Mouse (Mus musculus): ENCODE measurements around the gene Lin28b.

Lin28b gene

GRCm38 (mm10) chr10:45398211-45398610 lies 88.0 kb downstream of the Lin28b start:
- TF ChIP-seq POU5F1 (IDR thresholded peaks at IDR 0.05; ENCODE audit: borderline replicate concordance, low read length) = no peak
- TF ChIP-seq NANOG (IDR thresholded peaks at IDR 0.05; ENCODE audit: borderline replicate concordance, low read length) = no peak
- no peak for TF ChIP-seq CTCF (conservative IDR thresholded peaks at IDR 0.05; ENCODE audit: low read length)
- no peaks in the 10 kb centered on the region for H3K4me1 ChIP-seq (replicated peaks; ENCODE audit: low read depth, low read length)
- H3K4me3 ChIP-seq (replicated peaks; ENCODE audit: low read length) = no peak overlapping the region
- H3K36me3 ChIP-seq (ENCODE audit: insufficient read depth, low read length) = no peaks in the 10 kb centered on the region
- H3K9me3 ChIP-seq (ENCODE audit: low read length) = no peaks in the 10 kb centered on the region
- no peaks in the 10 kb centered on the region for H3K27me3 ChIP-seq (ENCODE audit: insufficient read depth, low read length)

GRCm38 (mm10) chr10:45382637-45382958 lies 103.6 kb downstream of the Lin28b start:
- TF ChIP-seq CTCF (conservative IDR thresholded peaks at IDR 0.05; ENCODE audit: low read length) (no peak), NANOG (IDR thresholded peaks at IDR 0.05; ENCODE audit: borderline replicate concordance, low read length) (no peak), POU5F1 (IDR thresholded peaks at IDR 0.05; ENCODE audit: borderline replicate concordance, low read length) (no peak)
- H3K27me3 ChIP-seq (ENCODE audit: insufficient read depth, low read length) = no peaks in the 10 kb centered on the region

GRCm38 (mm10) chr10:45381937-45382636 lies 104.1 kb downstream of the Lin28b start:
- Histone ChIP-seq H3K27me3 (ENCODE audit: insufficient read depth, low read length) (no peaks in the 10 kb centered on the region), H3K4me1 (replicated peaks; ENCODE audit: low read depth, low read length) (no peaks in the 10 kb centered on the region), H3K9me3 (ENCODE audit: low read length) (no peaks in the 10 kb centered on the region), H3K4me3 (replicated peaks; ENCODE audit: low read length) (no peak overlapping the region), H3K36me3 (ENCODE audit: insufficient read depth, low read length) (peaks cover 5% of the 10 kb centered on the region; the same call in 1 of the 2 replicates)
- TF ChIP-seq POU5F1 (IDR thresholded peaks at IDR 0.05; ENCODE audit: borderline replicate concordance, low read length) (no peak), CTCF (conservative IDR thresholded peaks at IDR 0.05; ENCODE audit: low read length) (peak; percentile 12; the same call in 1 of the 2 replicates), NANOG (IDR thresholded peaks at IDR 0.05; ENCODE audit: borderline replicate concordance, low read length) (no peak)

More at GRCm38 (mm10) chr10:45382637-45382958, 103.6 kb downstream of the Lin28b start:
- H3K4me1 ChIP-seq (replicated peaks; ENCODE audit: low read depth, low read length) = no peaks in the 10 kb centered on the region
- H3K36me3 ChIP-seq (ENCODE audit: insufficient read depth, low read length) = peaks cover 5% of the 10 kb centered on the region; the same call in 1 of the 2 replicates
- no peaks in the 10 kb centered on the region for H3K9me3 ChIP-seq (ENCODE audit: low read length)
- no peak overlapping the region for H3K4me3 ChIP-seq (replicated peaks; ENCODE audit: low read length)

DNA sequence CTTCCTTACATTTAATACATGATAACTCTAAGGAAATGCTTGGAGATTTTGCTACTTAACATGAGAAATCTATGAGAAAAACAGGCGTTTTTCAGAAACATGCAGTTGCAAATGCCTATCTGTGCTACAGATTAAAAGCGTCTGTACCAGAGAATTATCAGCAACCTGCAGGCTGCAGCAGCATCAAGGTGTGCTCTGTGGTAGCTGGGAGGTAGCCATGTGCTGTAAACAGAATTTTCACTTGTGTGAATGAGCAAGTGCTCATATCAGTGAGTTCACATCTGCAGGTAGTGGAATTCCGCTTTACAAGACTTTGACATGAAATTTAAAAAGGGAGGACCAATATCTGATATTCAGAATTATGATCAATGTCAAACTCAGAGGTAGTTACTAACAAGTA lies 107.9 kb downstream of the Lin28b start:
- Histone ChIP-seq H3K27me3 (ENCODE audit: insufficient read depth, low read length) (no peaks in the 10 kb centered on the region), H3K9me3 (ENCODE audit: low read length) (no peaks in the 10 kb centered on the region), H3K36me3 (ENCODE audit: insufficient read depth, low read length) (peaks cover 5% of the 10 kb centered on the region; the same call in 1 of the 2 replicates), H3K4me1 (replicated peaks; ENCODE audit: low read depth, low read length) (no peaks in the 10 kb centered on the region), H3K4me3 (replicated peaks; ENCODE audit: low read length) (no peak overlapping the region)
- TF ChIP-seq NANOG (IDR thresholded peaks at IDR 0.05; ENCODE audit: borderline replicate concordance, low read length) (no peak), POU5F1 (IDR thresholded peaks at IDR 0.05; ENCODE audit: borderline replicate concordance, low read length) (no peak), CTCF (conservative IDR thresholded peaks at IDR 0.05; ENCODE audit: low read length) (no peak)

DNA sequence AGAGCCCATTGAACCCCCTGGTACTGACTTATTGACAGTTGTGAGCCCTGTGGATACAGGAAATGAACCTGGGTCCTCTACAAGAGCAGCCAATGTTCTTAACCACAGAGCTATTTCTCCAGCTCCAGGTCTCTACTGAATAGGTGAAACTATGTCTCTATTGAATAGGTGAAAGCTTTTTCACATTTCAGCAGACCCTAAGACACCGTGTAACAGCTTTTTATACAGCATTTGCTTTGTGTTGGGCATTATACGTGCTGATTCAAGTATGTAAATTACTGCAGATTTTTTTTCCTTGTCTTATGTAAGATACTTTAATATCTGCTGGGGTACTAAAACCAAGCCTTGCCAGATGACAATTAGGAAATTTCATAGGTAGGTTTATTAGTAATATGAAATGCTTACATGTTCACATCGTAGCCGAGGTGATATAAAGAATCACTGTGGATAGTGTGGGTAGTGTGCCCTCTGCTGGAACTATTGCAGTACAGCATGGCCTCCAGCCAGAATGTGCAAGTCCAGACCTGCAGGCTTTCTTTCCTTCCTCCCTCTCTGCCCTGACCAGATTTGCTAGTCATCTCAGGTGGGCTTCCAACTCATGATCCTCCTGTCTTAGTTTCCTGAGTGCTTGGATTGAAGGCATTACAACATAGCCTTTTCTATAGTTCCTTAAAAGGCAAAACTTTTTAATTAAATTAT lies 113.1 kb downstream of the Lin28b start:
- Histone ChIP-seq H3K27me3 (ENCODE audit: insufficient read depth, low read length) (no peaks in the 10 kb centered on the region), H3K4me1 (replicated peaks; ENCODE audit: low read depth, low read length) (no peaks in the 10 kb centered on the region; the same call in 1 of the 2 replicates), H3K36me3 (ENCODE audit: insufficient read depth, low read length) (no peaks in the 10 kb centered on the region), H3K4me3 (replicated peaks; ENCODE audit: low read length) (no peak overlapping the region), H3K9me3 (ENCODE audit: low read length) (no peaks in the 10 kb centered on the region)
- TF ChIP-seq NANOG (IDR thresholded peaks at IDR 0.05; ENCODE audit: borderline replicate concordance, low read length) (no peak), CTCF (conservative IDR thresholded peaks at IDR 0.05; ENCODE audit: low read length) (peak; percentile 82)

DNA sequence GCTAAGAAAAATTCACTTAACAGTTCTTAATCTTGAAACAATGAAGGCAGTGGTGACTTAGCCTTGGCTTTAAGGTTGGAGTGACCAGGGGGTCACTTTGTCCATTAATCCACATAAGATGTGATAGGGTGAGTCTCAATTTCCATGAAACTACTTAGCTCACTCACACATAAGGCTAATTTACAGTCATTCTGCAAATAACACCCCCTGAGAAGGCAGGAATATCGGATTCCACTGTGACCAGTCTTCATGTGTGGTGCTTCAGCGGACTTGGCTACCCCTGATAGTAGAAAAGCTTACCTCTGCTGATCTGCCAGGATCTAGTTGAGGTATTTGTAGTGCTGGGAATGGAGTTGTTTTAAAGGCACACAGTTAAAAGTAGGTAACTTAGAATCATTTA lies 115.7 kb downstream of the Lin28b start:
- 0 out of 2 replicates have a peak, but pooled peaks cover 2% of the 10 kb centered on the region for H3K27me3 ChIP-seq (ENCODE audit: insufficient read depth, low read length)
- H3K36me3 ChIP-seq (ENCODE audit: insufficient read depth, low read length) = no peaks in the 10 kb centered on the region
- no peak for TF ChIP-seq POU5F1 (IDR thresholded peaks at IDR 0.05; ENCODE audit: borderline replicate concordance, low read length)
- TF ChIP-seq CTCF (conservative IDR thresholded peaks at IDR 0.05; ENCODE audit: low read length) = no peak
- no peak for TF ChIP-seq NANOG (IDR thresholded peaks at IDR 0.05; ENCODE audit: borderline replicate concordance, low read length)
- peaks cover 12% of the 10 kb centered on the region for H3K4me1 ChIP-seq (replicated peaks; ENCODE audit: low read depth, low read length)
- H3K9me3 ChIP-seq (ENCODE audit: low read length) = no peaks in the 10 kb centered on the region
- no peak overlapping the region for H3K4me3 ChIP-seq (replicated peaks; ENCODE audit: low read length)

- H3K4me1 ChIP-seq (replicated peaks; ENCODE audit: low read depth, low read length) = peaks cover 12% of the 10 kb centered on the region
- H3K36me3 ChIP-seq (ENCODE audit: insufficient read depth, low read length) = no peaks in the 10 kb centered on the region
- H3K4me3 ChIP-seq (replicated peaks; ENCODE audit: low read length) = no peak overlapping the region
- 0 out of 2 replicates have a peak, but pooled peaks cover 2% of the 10 kb centered on the region for H3K27me3 ChIP-seq (ENCODE audit: insufficient read depth, low read length)
- TF ChIP-seq CTCF (conservative IDR thresholded peaks at IDR 0.05; ENCODE audit: low read length) = no peak
- no peak for TF ChIP-seq POU5F1 (IDR thresholded peaks at IDR 0.05; ENCODE audit: borderline replicate concordance, low read length)
- no peak for TF ChIP-seq NANOG (IDR thresholded peaks at IDR 0.05; ENCODE audit: borderline replicate concordance, low read length)
- no peaks in the 10 kb centered on the region for H3K9me3 ChIP-seq (ENCODE audit: low read length)
These were observed 116.6 kb downstream of the Lin28b start for GRCm38 (mm10) chr10:45369639-45370038.

DNA sequence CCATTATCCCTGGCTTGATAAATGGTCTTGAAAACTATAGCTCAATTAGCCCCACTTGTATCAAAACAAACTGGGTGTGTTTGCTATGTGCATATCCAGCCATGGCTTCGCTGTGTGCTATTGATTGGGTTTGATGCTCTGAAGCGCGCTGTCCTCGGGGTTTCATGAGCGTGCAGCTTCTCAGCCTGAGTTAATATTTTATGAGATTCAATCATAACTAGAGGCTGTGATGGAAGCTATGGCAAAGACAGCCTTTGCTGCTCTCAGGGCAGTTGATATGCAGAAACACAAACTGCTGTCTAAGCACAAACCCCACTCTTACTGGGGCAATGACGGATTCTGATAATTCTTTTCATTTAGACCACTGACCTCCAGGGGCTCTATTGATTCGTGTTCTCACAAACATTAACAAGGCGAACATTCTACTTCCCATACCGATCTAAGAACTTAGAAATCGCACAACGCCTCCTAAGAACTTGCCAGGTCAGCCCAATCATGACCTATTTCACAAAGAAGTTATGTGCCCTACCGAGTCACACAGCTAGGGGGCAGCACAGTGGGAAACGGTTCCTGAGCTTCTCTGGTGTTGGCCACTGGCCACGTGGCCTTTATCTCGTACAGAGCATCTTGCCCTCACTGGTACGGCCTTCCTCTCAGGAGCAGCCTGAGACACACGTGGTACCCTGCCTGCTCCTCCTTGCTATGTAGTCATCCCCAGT lies 119.0 kb downstream of the Lin28b start:
- no peak overlapping the region for H3K4me3 ChIP-seq (replicated peaks; ENCODE audit: low read length)
- no peaks in the 10 kb centered on the region for H3K9me3 ChIP-seq (ENCODE audit: low read length)
- TF ChIP-seq POU5F1 (IDR thresholded peaks at IDR 0.05; ENCODE audit: borderline replicate concordance, low read length) = no peak
- peak; percentile 29 for TF ChIP-seq CTCF (conservative IDR thresholded peaks at IDR 0.05; ENCODE audit: low read length)
- no peak for TF ChIP-seq NANOG (IDR thresholded peaks at IDR 0.05; ENCODE audit: borderline replicate concordance, low read length)
- peaks cover 12% of the 10 kb centered on the region for H3K4me1 ChIP-seq (replicated peaks; ENCODE audit: low read depth, low read length)
- H3K27me3 ChIP-seq (ENCODE audit: insufficient read depth, low read length) = peaks cover 5% of the 10 kb centered on the region; the same call in 1 of the 2 replicates
- no peaks in the 10 kb centered on the region for H3K36me3 ChIP-seq (ENCODE audit: insufficient read depth, low read length)
